Mouse (Mus musculus) layer of hippocampus, postnatal 10 days (tissue): ENCODE data around the gene Pdzk1ip1. TPM values are rescaled to one million over a fixed set of nuclear protein-coding genes. Genes with fewer than 3 reads are reported as not detected.

Experiments
- DNase-seq, 2 experiments: peaks; one replicate each; pipeline ENCODE4 v3.0.0; 2021; ENCODE audit warnings: low spot score in 2 of 2
- total RNA-seq, 2 experiments: library from RNA; stranded (reverse); gene quantifications; 2 replicates each; pipeline ENCODE4 v1.2.3; 2021

Pdzk1ip1 gene
- total RNA-seq, 2 experiments from 2014 or later, result 0.42 to 0.57 TPM

DNA sequence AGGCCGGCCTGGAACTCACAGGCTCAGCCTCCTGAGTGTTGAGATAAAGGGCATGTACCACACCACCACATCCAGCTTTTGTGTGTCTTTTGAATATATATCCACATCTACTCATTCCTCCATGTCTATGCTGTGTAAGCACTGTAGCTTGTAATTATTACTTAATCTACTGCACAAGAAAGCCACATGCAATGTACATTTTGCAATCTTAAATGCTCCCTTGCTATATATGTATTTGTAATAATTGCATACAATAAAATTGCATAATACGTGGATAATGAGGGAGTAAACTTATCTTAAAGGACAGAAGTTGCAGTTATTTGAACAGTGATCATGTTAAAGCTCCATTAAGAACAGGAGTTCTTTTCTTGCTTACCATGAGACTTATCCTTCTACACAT, 32.7 kb downstream of the Pdzk1ip1 start:
- DNase-seq, result no peak

DNA sequence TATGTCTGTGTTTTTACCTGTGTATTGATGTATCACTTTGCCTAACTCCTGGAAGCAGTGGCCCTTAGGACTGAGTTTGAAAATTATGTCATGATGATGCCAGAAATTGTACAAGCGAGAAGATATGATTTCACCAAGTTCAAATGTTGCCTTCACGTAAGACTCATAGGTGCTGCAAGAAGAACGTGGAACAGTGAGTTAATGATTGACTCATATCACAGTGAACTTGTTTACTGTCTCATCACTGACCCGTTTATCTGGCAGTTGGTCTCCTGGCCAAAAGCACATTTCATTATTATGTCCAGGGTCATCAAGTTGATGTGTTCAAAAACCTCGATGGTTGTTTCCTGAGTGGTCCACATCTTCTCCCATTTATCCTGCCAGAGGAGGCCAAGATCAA, 33.1 kb downstream of the Pdzk1ip1 start:
- DNase-seq, result no peak

GRCm38 (mm10) chr4:115123507-115123906, 35.0 kb downstream of the Pdzk1ip1 start:
- no peak for DNase-seq

DNA sequence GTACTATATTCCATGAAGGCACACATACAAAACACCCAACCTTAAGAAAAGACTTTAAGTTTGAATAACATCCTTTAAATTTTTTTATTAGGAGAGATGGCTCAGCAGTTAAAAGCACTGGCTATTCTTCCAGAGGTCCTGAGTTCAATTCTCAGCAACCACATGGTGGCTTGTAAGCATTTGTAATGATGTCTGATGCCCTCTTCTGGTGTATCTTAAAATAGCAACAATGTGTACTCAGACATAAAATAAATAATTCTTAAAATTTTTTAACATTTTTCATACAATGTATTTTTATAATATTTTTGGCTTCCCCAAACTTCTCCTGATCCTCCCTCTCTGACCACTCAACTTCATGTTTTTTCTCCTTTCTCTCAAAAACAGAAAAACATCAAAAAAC, 36.2 kb downstream of the Pdzk1ip1 start:
- no peak for DNase-seq

DNA sequence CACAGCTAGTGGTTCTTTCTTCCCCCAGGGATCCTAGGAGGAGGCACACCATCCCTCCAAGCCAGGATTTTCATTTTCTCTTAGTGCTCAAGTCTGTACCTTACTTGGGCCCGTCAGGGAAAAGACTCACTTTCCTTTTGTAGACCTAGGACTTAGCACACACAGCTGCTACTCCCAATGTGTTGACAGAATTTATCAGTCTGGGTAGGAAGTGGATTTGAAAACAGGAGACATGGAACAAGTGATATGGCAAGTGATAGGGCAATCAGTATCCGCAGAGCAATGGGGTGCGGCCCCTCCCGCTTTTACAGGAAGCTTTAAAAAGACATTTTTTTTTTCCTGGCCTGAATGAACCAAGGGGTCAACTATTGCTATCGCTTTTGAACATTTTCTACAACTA, 44.6 kb downstream of the Pdzk1ip1 start:
- DNase-seq, result no peak

DNA sequence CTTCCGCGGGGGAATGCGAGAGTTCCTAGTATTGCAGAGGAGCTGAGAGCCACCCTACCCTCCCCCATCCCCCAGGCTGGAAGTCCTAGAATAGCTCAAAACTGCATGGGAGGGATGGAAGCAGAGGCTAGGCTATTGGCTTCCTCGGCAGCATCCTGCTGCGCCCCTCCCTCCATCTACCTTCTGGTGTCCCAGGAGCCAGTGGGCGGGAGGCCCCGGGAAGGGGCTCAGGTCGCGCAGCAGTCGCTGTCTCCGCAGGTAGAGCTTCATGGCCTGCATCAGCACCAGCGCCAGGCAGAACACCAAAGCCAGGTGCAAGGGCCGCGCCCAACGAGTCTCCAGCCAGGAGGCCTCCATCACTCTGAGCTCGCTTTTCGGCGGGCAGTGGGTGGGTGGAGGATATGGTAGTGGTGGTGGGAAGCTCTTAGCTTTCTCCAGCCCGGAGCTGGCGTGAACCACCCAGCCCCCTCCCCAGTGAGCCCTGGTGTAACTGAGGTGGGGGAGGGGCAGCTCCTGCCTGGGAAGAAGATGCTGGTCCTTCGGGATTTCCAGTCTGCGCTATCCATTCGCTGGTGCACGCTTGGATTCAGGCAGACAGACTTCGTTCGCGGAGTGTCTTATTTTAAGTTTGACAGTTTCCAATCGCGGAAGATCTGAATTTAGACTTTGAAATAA, 45.2 kb downstream of the Pdzk1ip1 start, which contains the start of gene Cyp4x1:
Cyp4x1 (minus strand) TSS at position 661 of the 675 bp plus-strand sequence.
- peak; percentile 63 to 75 for DNase-seq

DNA sequence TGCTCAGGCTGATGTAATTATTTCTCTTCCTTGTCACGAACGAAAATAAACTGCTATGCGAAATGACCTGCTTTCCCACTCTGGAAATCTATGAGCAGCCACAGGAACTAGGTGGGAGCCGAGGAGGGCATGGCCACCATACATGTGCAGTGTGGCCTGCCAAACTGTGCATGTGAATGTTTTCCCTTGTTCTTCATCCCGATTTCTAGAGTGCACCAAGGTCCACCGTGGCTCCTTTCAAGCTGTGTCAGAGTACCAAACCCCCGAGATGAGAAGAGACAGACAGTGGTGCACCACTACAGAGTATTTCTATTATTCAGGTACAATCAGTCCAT, 45.8 kb downstream of the Pdzk1ip1 start:
- DNase-seq, result peak; percentile 13 to 25

Other genes starting within 250 kb of the Pdzk1ip1 start
- under 1 TPM; 0.20 to 0.39 TPM for gene Foxd2, start 179.8 kb upstream of the Pdzk1ip1 start, total RNA-seq
- gene Foxe3, start 162.7 kb upstream of the Pdzk1ip1 start, total RNA-seq, result not detected
- gene Cmpk1, start 101.5 kb upstream of the Pdzk1ip1 start, total RNA-seq, result 100 to 1,000 TPM; 110 to 114 TPM
- 1 to 10 TPM; 1.2 to 1.6 TPM for gene Stil, start 88.5 kb upstream of the Pdzk1ip1 start, total RNA-seq
- gene Tal1, start 32.3 kb upstream of the Pdzk1ip1 start, total RNA-seq, result 1 to 10 TPM; 2.0 to 2.6 TPM
- gene Cyp4x1, start 45.6 kb downstream of the Pdzk1ip1 start, total RNA-seq, result 10 to 100 TPM; 12.0 to 13.2 TPM
- not detected for gene Cyp4a29, start 153.4 kb downstream of the Pdzk1ip1 start, total RNA-seq
- gene Cyp4a12a, start 210.3 kb downstream of the Pdzk1ip1 start, total RNA-seq, result not detected